Mouse (Mus musculus) thymus, postnatal 0 days (tissue): ENCODE results near the gene Oscp1. TPM values are rescaled to one million over a fixed set of nuclear protein-coding genes. Genes with fewer than 3 reads are reported as not detected.
"Not testable (repeated sequence)": the region's sequence is repeated elsewhere in the genome, so short reads cannot be mapped to it uniquely, and the experiment has no call there.

ENCODE experiments used
- DNase-seq: peaks from one replicate; pipeline ENCODE4 v3.0.0-alpha.2; 2015; ENCODE audit warnings: low spot score
- polyA plus RNA-seq: library from polyadenylated mRNA; unstranded; fragments of >200 nt; fragmentation: Nextera tagmentation; extraction: Ambion mirVana; gene quantifications from 2 replicates; pipeline ENCODE4 v1.2.1, GENCODE M21; 2015

Gene Oscp1
- polyA plus RNA-seq, 1 experiment from 2014 or later: 5.0 TPM

GRCm38 (mm10) chr4:126081601-126082000, 23.2 kb downstream of the Oscp1 start:
- DNase-seq: no peak

- no peak for DNase-seq
These were observed 24.7 kb downstream of the Oscp1 start for GRCm38 (mm10) chr4:126083021-126083420.

- no peak for DNase-seq
These were observed 26.0 kb downstream of the Oscp1 start for GRCm38 (mm10) chr4:126084382-126084781.

GRCm38 (mm10) chr4:126085996-126086576, 27.7 kb downstream of the Oscp1 start:
- DNase-seq: peak; percentile 90

GRCm38 (mm10) chr4:126090101-126090847, 31.9 kb downstream of the Oscp1 start:
- peak; percentile 77 for DNase-seq

- no peak for DNase-seq
These were observed 32.4 kb downstream of the Oscp1 start for GRCm38 (mm10) chr4:126090848-126091124.

- DNase-seq: no peak
These were observed 33.5 kb downstream of the Oscp1 start for GRCm38 (mm10) chr4:126091873-126092272.

GRCm38 (mm10) chr4:126095622-126096430, 37.5 kb downstream of the Oscp1 start:
- not testable (repeated sequence) for DNase-seq

GRCm38 (mm10) chr4:126096464-126097111, 38.2 kb downstream of the Oscp1 start, which contains the start of gene Lsm10:
TSS of gene Lsm10 (plus strand) at chr4:126096623.
- DNase-seq: peak; percentile 97

GRCm38 (mm10) chr4:126097711-126098253, 39.4 kb downstream of the Oscp1 start:
- no peak for DNase-seq

GRCm38 (mm10) chr4:126099365-126099764, 41.0 kb downstream of the Oscp1 start:
- no peak for DNase-seq

- no peak for DNase-seq
These were observed 42.4 kb downstream of the Oscp1 start for GRCm38 (mm10) chr4:126100764-126101163.

- no peak for DNase-seq
These were observed 43.9 kb downstream of the Oscp1 start for GRCm38 (mm10) chr4:126102061-126102841.

- DNase-seq: peak; percentile 70
These were observed 44.8 kb downstream of the Oscp1 start for GRCm38 (mm10) chr4:126103057-126103581.

GRCm38 (mm10) chr4:126103590-126104068, 45.3 kb downstream of the Oscp1 start, which contains the start of gene Stk40:
TSS of gene Stk40 (plus strand) at chr4:126103957.
- peak; percentile 98 for DNase-seq

GRCm38 (mm10) chr4:126104261-126105075, 46.1 kb downstream of the Oscp1 start:
- no peak for DNase-seq

- DNase-seq: no peak
These were observed 46.9 kb downstream of the Oscp1 start for GRCm38 (mm10) chr4:126105131-126105783.

GRCm38 (mm10) chr4:126108061-126108740, 49.8 kb downstream of the Oscp1 start:
- no peak for DNase-seq
